Mouse (Mus musculus) hindbrain, postnatal 0 days (tissue): ENCODE results near the gene Iba57. TPM values are rescaled to one million over a fixed set of nuclear protein-coding genes. Genes with fewer than 3 reads are reported as not detected.

Experiments used
- ATAC-seq: fragments of 200-750 bp; cut with Nextera tagmentation; 2 replicates; pipeline ENCODE4 v1.8.0; 2017; ENCODE audit warnings: mild to moderate bottlenecking, moderate TSS enrichment, moderate library complexity
- DNase-seq: peaks from one replicate; pipeline ENCODE4 v3.0.0-alpha.2; 2015; ENCODE audit warnings: low spot score
- H3K27ac ChIP-seq: fragments of 300-500 bp; sonication (generic); 2 replicates; pipeline ENCODE4 v1.5.1; 2014; ENCODE audit warnings: mild to moderate bottlenecking
- H3K27me3 ChIP-seq: fragments of 300-500 bp; sonication (generic); 2 replicates; pipeline ENCODE4 v1.6.1; 2014; ENCODE audit warnings: low read length, mixed read lengths; ENCODE audit not compliant: insufficient read depth
- H3K36me3 ChIP-seq: fragments of 300-500 bp; sonication (generic); 2 replicates; pipeline ENCODE4 v1.6.1; 2014; ENCODE audit warnings: low read length, mixed read lengths; ENCODE audit not compliant: insufficient read depth
- H3K4me1 ChIP-seq: fragments of 300-500 bp; sonication (generic); 2 replicates; pipeline ENCODE4 v1.6.1; 2014; ENCODE audit warnings: antibody characterized with exemption, low read length, mixed read lengths; ENCODE audit not compliant: insufficient read depth
- H3K4me2 ChIP-seq: fragments of 300-500 bp; sonication (generic); 2 replicates; pipeline ENCODE4 v1.6.1; 2014; ENCODE audit warnings: low read depth, mild to moderate bottlenecking, low read length, moderate library complexity, mixed read lengths
- H3K4me3 ChIP-seq: fragments of 300-500 bp; sonication (generic); 2 replicates; pipeline ENCODE4 v1.5.1; 2014; ENCODE audit warnings: low read length
- H3K9ac ChIP-seq: fragments of 300-500 bp; sonication (generic); replicated peaks from 2 replicates; pipeline ENCODE4 v1.6.1; 2014; ENCODE audit warnings: mild to moderate bottlenecking, low read length, moderate library complexity, mixed read lengths
- H3K9me3 ChIP-seq: fragments of 300-500 bp; sonication (generic); 2 replicates; pipeline ENCODE4 v1.6.1; 2016; ENCODE audit warnings: low read length, mixed read lengths
- CTCF ChIP-seq: IDR thresholded peaks from 2 replicates; pipeline ENCODE4 v1.5.1; 2016; ENCODE audit warnings: antibody characterized with exemption, control low read depth, low read depth
- WGBS: fragments of 180-500 bp; shearing (Covaris S2); extraction: QIAGEN DNeasy Blood & Tissue Kit; methylation state at CpG from one replicate; pipeline ENCODE4 v1.1.7; 2014; 5-methylcytosine and 5-hydroxymethylcytosine counted together
- polyA plus RNA-seq: library from polyadenylated mRNA; unstranded; fragments of >200 nt; fragmentation: Nextera tagmentation; extraction: Ambion mirVana; gene quantifications from 2 replicates; pipeline ENCODE4 v1.2.1, GENCODE M21; 2015
- total RNA-seq: library from RNA; depleted of rRNA; stranded (reverse); fragments of >200 nt; gene quantifications from 2 replicates; pipeline ENCODE4 v1.2.3, GENCODE M21; 2014

The Iba57 gene
- total and polyA plus RNA-seq, 2 experiments from 2014 or later = 9.3 to 14.8 TPM

- no peak for ATAC-seq
- no peak overlapping the region for H3K27ac ChIP-seq
- H3K9me3 ChIP-seq = no peaks in the 10 kb centered on the region
- no peaks in the 10 kb centered on the region for H3K4me1 ChIP-seq
- H3K9ac ChIP-seq = no peak overlapping the region
- no peak overlapping the region for H3K4me2 ChIP-seq
- TF ChIP-seq CTCF = no peak
- H3K4me3 ChIP-seq = no peak overlapping the region
- 57% methylated on average over 3 of the region's 3 CpGs for WGBS
- no peaks in the 10 kb centered on the region for H3K36me3 ChIP-seq
- no peaks in the 10 kb centered on the region for H3K27me3 ChIP-seq
- DNase-seq = no peak
Observed at GRCm38 (mm10) chr11:59149302-59149701, 14.2 kb downstream of the Iba57 start.

- no peak for DNase-seq
- no peak for ATAC-seq
- no peak overlapping the region for H3K27ac ChIP-seq
- H3K4me1 ChIP-seq = no peaks in the 10 kb centered on the region
- H3K9me3 ChIP-seq = no peaks in the 10 kb centered on the region
- TF ChIP-seq CTCF = no peak
- no peak overlapping the region for H3K9ac ChIP-seq
- no peaks in the 10 kb centered on the region for H3K36me3 ChIP-seq
- no peaks in the 10 kb centered on the region for H3K27me3 ChIP-seq
- WGBS = 76% methylated on average over 5 of the region's 5 CpGs
- no peak overlapping the region for H3K4me3 ChIP-seq
- no peak overlapping the region for H3K4me2 ChIP-seq
Observed at GRCm38 (mm10) chr11:59142962-59143361, 20.6 kb downstream of the Iba57 start.

- no peak overlapping the region for H3K9ac ChIP-seq
- no peaks in the 10 kb centered on the region for H3K4me1 ChIP-seq
- H3K4me2 ChIP-seq = peak overlapping the region; percentile 37; the same call in 1 of the 2 replicates
- DNase-seq (no peak), ATAC-seq (0 out of 2 replicates have a peak, but pooled peaks have one; percentile 24)
- H3K27ac ChIP-seq = no peak overlapping the region
- no peak overlapping the region for H3K4me3 ChIP-seq
- peaks cover 10% of the 10 kb centered on the region for H3K27me3 ChIP-seq
- H3K9me3 ChIP-seq = no peaks in the 10 kb centered on the region
- no peak for TF ChIP-seq CTCF
- WGBS = 6% methylated on average over 14 of the region's 14 CpGs
- no peaks in the 10 kb centered on the region for H3K36me3 ChIP-seq
Observed at GRCm38 (mm10) chr11:59141772-59142370, 21.7 kb downstream of the Iba57 start.

GRCm38 (mm10) chr11:59138537-59139486 lies 24.7 kb downstream of the Iba57 start:
- H3K27me3 ChIP-seq = peaks cover 37% of the 10 kb centered on the region
- H3K27ac ChIP-seq = no peak overlapping the region
- ATAC-seq (no peak), DNase-seq (no peak)
- no peak overlapping the region for H3K9ac ChIP-seq
- WGBS = 76% methylated on average over 19 of the region's 19 CpGs
- H3K4me3 ChIP-seq = no peak overlapping the region
- no peaks in the 10 kb centered on the region for H3K9me3 ChIP-seq
- no peak for TF ChIP-seq CTCF
- no peaks in the 10 kb centered on the region for H3K36me3 ChIP-seq
- no peaks in the 10 kb centered on the region for H3K4me1 ChIP-seq
- no peak overlapping the region for H3K4me2 ChIP-seq

- no peak overlapping the region for H3K9ac ChIP-seq
Observed at GRCm38 (mm10) chr11:59136994-59137706, 26.4 kb downstream of the Iba57 start.

GRCm38 (mm10) chr11:59135904-59136452 lies 27.6 kb downstream of the Iba57 start, which contains the start of gene Obscn:
TSS of gene Obscn (minus strand) at chr11:59136402.
- WGBS = 17% methylated on average over 44 of the region's 44 CpGs
- H3K36me3 ChIP-seq = no peaks in the 10 kb centered on the region
- ATAC-seq (peak; percentile 24; the same call in 1 of the 2 replicates), DNase-seq (peak; percentile 8)
- no peak for TF ChIP-seq CTCF
- peaks cover 37% of the 10 kb centered on the region for H3K27me3 ChIP-seq
- peak within 1 kb of the TSS; percentile 30; the same call in 1 of the 2 replicates for H3K9ac ChIP-seq
- H3K4me2 ChIP-seq = peak within 1 kb of the TSS; percentile 51
- peak within 1 kb of the TSS; percentile 30 for H3K4me3 ChIP-seq
- no peaks in the 10 kb centered on the region for H3K9me3 ChIP-seq
- no peak within 1 kb of the TSS for H3K27ac ChIP-seq
- no peaks in the 10 kb centered on the region for H3K4me1 ChIP-seq

More at GRCm38 (mm10) chr11:59136994-59137706, 26.4 kb downstream of the Iba57 start:
- Histone ChIP-seq H3K36me3 (no peaks in the 10 kb centered on the region), H3K27ac (no peak overlapping the region), H3K27me3 (peaks cover 37% of the 10 kb centered on the region), H3K4me3 (no peak overlapping the region), H3K9me3 (no peaks in the 10 kb centered on the region), H3K4me1 (no peaks in the 10 kb centered on the region), H3K4me2 (no peak overlapping the region)
- no peak for DNase-seq
- ATAC-seq = no peak
- TF ChIP-seq CTCF = no peak
- 66% methylated on average over 12 of the region's 12 CpGs for WGBS
